Comparison of ENCODE assay signal across 16 mouse cellular contexts in the genomic region with DNA sequence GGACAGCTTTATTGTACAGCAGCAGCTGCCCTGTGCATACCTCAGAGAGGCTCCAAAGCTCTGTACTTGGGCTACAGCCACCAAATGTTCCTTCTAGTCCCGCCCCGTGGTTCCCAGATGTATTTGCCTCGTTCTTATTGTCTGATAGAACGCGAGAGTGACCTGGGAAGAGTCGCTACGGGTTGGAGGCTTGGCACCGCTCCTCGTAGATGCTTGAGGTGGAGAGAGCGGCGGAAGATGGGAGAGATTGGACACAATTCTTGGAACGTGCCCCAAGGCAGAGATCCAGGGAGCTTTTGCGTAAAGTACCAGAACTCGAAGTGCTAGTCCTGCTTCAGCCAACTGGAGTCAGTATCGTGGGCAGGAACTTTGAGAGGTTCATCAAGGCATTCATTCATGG. TPM values are rescaled to one million over a fixed set of nuclear protein-coding genes. Genes with fewer than 3 reads are reported as not detected.
"Had no signal": no experiment of that assay in that cellular context is flagged by ENCODE, and none has a peak within 500 bp of the region (broad histone marks: within the 10 kb centered on the region; RNA-seq: fewer than 3 reads in every experiment).

No protein-coding gene starts in this region.

- H3K4me1 ChIP-seq: liver, embryonic 15.5 days had no signal

- H3K27me3 ChIP-seq: kidney, embryonic 15.5 days; liver, embryonic 15.5 days; neural tube, embryonic 15.5 days had no signal

- H3K9me3 ChIP-seq: kidney, embryonic 15.5 days; limb, embryonic 10.5 days; liver, embryonic 15.5 days; midbrain, embryonic 10.5 days; neural tube, embryonic 15.5 days had no signal

- H3K4me3 ChIP-seq: kidney, embryonic 15.5 days; left cerebral cortex, adult 2 months; limb, embryonic 10.5 days; liver, embryonic 15.5 days; midbrain, embryonic 10.5 days; myocyte; neural tube, embryonic 15.5 days had no signal

- DNase-seq: kidney, postnatal 14 days; lung, embryonic 14.5 days; lung, postnatal 10 days; lung, postnatal 4 days; midbrain, embryonic 14.5 days; right cerebral cortex, adult 18-20 months; thymus, adult 2 months; thymus, postnatal 36 days had no signal

- H3K36me3 ChIP-seq: kidney, embryonic 15.5 days; limb, embryonic 10.5 days; liver, embryonic 15.5 days; midbrain, embryonic 10.5 days; neural tube, embryonic 15.5 days had no signal

RNA-seq across cellular contexts. Expression of gene Nsun7, which starts 36.8 kb away (rescaled TPM):
- total RNA-seq: megakaryocyte, adult 5-6 weeks had no signal
